In the genomic region with DNA sequence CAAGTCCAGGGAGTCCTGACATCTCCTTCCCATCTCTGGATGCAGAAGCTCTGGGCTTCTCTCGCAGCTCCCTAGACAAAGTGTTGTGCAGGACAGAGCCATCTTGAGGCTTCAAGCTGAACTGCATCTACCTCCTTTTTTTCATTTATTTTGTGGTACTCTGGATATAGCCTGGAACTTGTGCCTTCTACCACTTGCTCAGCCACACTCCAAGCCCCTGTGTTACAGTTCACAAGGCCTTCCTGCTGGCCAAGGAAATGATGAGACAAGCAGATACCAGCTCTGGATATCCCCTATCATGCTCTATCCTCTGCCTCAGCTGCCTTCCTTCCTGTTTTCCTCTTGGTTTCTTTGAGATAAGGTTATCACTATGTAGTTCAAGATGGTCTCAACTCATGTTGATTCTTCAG, we compare ENCODE assay signal across 9 mouse cellular contexts. TPM values are rescaled to one million over a fixed set of nuclear protein-coding genes. Genes with fewer than 3 reads are reported as not detected.
A peak's percentile ranks its signal among the peaks of the same experiment; 100 is the strongest.
DNase-seq lines count a peak whose midpoint lies in the region; ATAC-seq and TF ChIP-seq lines count a peak whose summit lies in the region.
"Had no signal": no experiment of that assay in that cellular context is flagged by ENCODE, and none has a peak within 500 bp of the region (broad histone marks: within the 10 kb centered on the region; RNA-seq: fewer than 3 reads in every experiment).

No protein-coding gene starts in this region.

- TF ChIP-seq POLR2A in cortical plate, adult 2 months (IDR thresholded peaks at IDR 0.05; ENCODE audit: extremely low read depth, insufficient read depth, low read length) = no peak

- peak; percentile 73 for DNase-seq in forebrain, embryonic 14.5 days (ENCODE audit: low spot score)
- DNase-seq in forebrain, embryonic 10.5 days (ENCODE audit: extremely low spot score, low spot score) = no peak
- DNase-seq in right cerebral cortex, adult 18-20 months = peak; percentile 54
- DNase-seq in right cerebral cortex, postnatal 36 days (ENCODE audit: low spot score in 2 of 2) = no peak
- DNase-seq in stomach, postnatal 0 days (ENCODE audit: low spot score) = no peak
- DNase-seq in urinary bladder, postnatal 14 days (ENCODE audit: low spot score) = no peak

- no peaks in the 10 kb centered on the region for H3K4me1 ChIP-seq in forebrain, embryonic 14.5 days (ENCODE audit: control insufficient read depth, insufficient read depth, low read length)
- no peaks in the 10 kb centered on the region for H3K4me1 ChIP-seq in forebrain, embryonic 10.5 days
- H3K4me1 ChIP-seq in cortical plate, adult 2 months (ENCODE audit: control insufficient read depth, insufficient read depth, low read length) = no peaks in the 10 kb centered on the region
- H3K4me1 ChIP-seq in liver, embryonic 12.5 days = peaks cover 25% of the 10 kb centered on the region
- no peaks in the 10 kb centered on the region for H3K4me1 ChIP-seq in stomach, postnatal 0 days (replicated peaks; ENCODE audit: control insufficient read depth, insufficient read depth)
- H3K4me1 ChIP-seq: heart, embryonic 15.5 days had no signal

- peaks cover 71% of the 10 kb centered on the region for H3K36me3 ChIP-seq in forebrain, embryonic 14.5 days (ENCODE audit: control insufficient read depth, insufficient read depth, low read length)
- H3K36me3 ChIP-seq in forebrain, embryonic 10.5 days (replicated peaks) = peaks cover 89% of the 10 kb centered on the region
- peaks cover 84% of the 10 kb centered on the region for H3K36me3 ChIP-seq in liver, embryonic 12.5 days
- H3K36me3 ChIP-seq in stomach, postnatal 0 days (ENCODE audit: control insufficient read depth, insufficient read depth, low read length) = peaks cover 16% of the 10 kb centered on the region

- no peak for ATAC-seq in forebrain, embryonic 14.5 days
- ATAC-seq in liver, embryonic 12.5 days = peak; percentile 62
- ATAC-seq in stomach, postnatal 0 days (ENCODE audit: low FRiP score, low TSS enrichment) = no peak

- no peaks in the 10 kb centered on the region for H3K27me3 ChIP-seq in forebrain, embryonic 14.5 days (replicated peaks; ENCODE audit: control insufficient read depth, insufficient read depth, low read length)
- no peaks in the 10 kb centered on the region for H3K27me3 ChIP-seq in forebrain, embryonic 10.5 days (ENCODE audit: poor library complexity, severe bottlenecking)
- no peaks in the 10 kb centered on the region for H3K27me3 ChIP-seq in liver, embryonic 12.5 days (replicated peaks)
- H3K27me3 ChIP-seq in stomach, postnatal 0 days (ENCODE audit: control insufficient read depth, insufficient read depth, low read length) = no peaks in the 10 kb centered on the region
- H3K27me3 ChIP-seq: heart, embryonic 15.5 days had no signal

- no peaks in the 10 kb centered on the region for H3K9me3 ChIP-seq in forebrain, embryonic 14.5 days (replicated peaks; ENCODE audit: control insufficient read depth, low read length)
- H3K9me3 ChIP-seq in forebrain, embryonic 10.5 days = no peaks in the 10 kb centered on the region
- H3K9me3 ChIP-seq in liver, embryonic 12.5 days (replicated peaks) = no peaks in the 10 kb centered on the region
- no peaks in the 10 kb centered on the region for H3K9me3 ChIP-seq in stomach, postnatal 0 days (ENCODE audit: control insufficient read depth, low read length)
- H3K9me3 ChIP-seq: heart, embryonic 15.5 days had no signal

- no peak overlapping the region for H3K9ac ChIP-seq in forebrain, embryonic 14.5 days (ENCODE audit: low read length)
- H3K9ac ChIP-seq in liver, embryonic 12.5 days = no peak overlapping the region
- no peak overlapping the region for H3K9ac ChIP-seq in stomach, postnatal 0 days (ENCODE audit: low read length)
- H3K9ac ChIP-seq: heart, embryonic 15.5 days had no signal

- no peak for TF ChIP-seq EP300 in stomach, postnatal 0 days (optimal IDR thresholded peaks at IDR 0.05)

- H3K4me3 ChIP-seq in forebrain, embryonic 14.5 days (ENCODE audit: low read depth, low read length) = no peak overlapping the region
- H3K4me3 ChIP-seq in forebrain, embryonic 10.5 days = no peak overlapping the region
- H3K4me3 ChIP-seq in cortical plate, adult 2 months (ENCODE audit: insufficient read depth, low read length) = no peak overlapping the region
- no peak overlapping the region for H3K4me3 ChIP-seq in liver, embryonic 12.5 days
- H3K4me3 ChIP-seq in stomach, postnatal 0 days (ENCODE audit: low read depth, low read length) = no peak overlapping the region
- H3K4me3 ChIP-seq: heart, embryonic 15.5 days had no signal

- TF ChIP-seq CTCF in cortical plate, adult 2 months (IDR thresholded peaks at IDR 0.05; ENCODE audit: extremely low read depth, insufficient read depth, low read length) = peak; percentile 71
- peak; percentile 77 for TF ChIP-seq CTCF in stomach, postnatal 0 days (IDR thresholded peaks at IDR 0.05; ENCODE audit: low read depth)

- 14% methylated on average over 1 of the region's 1 CpGs for WGBS in forebrain, embryonic 14.5 days
- WGBS in forebrain, embryonic 10.5 days = 37% methylated on average over 1 of the region's 1 CpGs
- 40% methylated on average over 1 of the region's 1 CpGs for WGBS in liver, embryonic 12.5 days (ENCODE audit: insufficient replicate concordance)
- 11% methylated on average over 1 of the region's 1 CpGs for WGBS in stomach, postnatal 0 days

- H3K27ac ChIP-seq in forebrain, embryonic 14.5 days (ENCODE audit: low read depth, low read length) = no peak overlapping the region
- H3K27ac ChIP-seq in forebrain, embryonic 10.5 days = no peak overlapping the region
- H3K27ac ChIP-seq in cortical plate, adult 2 months (ENCODE audit: insufficient read depth, low read length) = no peak overlapping the region
- H3K27ac ChIP-seq in liver, embryonic 12.5 days = no peak overlapping the region
- no peak overlapping the region for H3K27ac ChIP-seq in stomach, postnatal 0 days (replicated peaks)

- no peak overlapping the region for H3K4me2 ChIP-seq in forebrain, embryonic 14.5 days (ENCODE audit: low read length)
- no peak overlapping the region for H3K4me2 ChIP-seq in liver, embryonic 12.5 days
- H3K4me2 ChIP-seq in stomach, postnatal 0 days (replicated peaks; ENCODE audit: low read depth) = no peak overlapping the region
- H3K4me2 ChIP-seq: heart, embryonic 15.5 days had no signal

RNA-seq across cellular contexts. Expression of a gene that starts 15.3 kb away (rescaled TPM):
- polyA plus RNA-seq in forebrain, embryonic 14.5 days (2014; fragmentation: Nextera tagmentation; extraction: Ambion mirVana) = 17.7 and 27.0 TPM in 2 replicates
- not detected in 2 replicates for polyA plus RNA-seq in forebrain, embryonic 10.5 days (2016; fragmentation: Nextera tagmentation; extraction: Ambion mirVana)
- polyA plus RNA-seq in cortical plate, adult 2 months (2012; rRNA removed) = 0.81 and 1.2 TPM in 2 replicates
- not detected in 2 replicates for polyA plus RNA-seq in liver, embryonic 12.5 days (2016; fragmentation: Nextera tagmentation; extraction: Ambion mirVana)
- polyA plus RNA-seq in stomach, postnatal 0 days (2015; fragmentation: Nextera tagmentation; extraction: Ambion mirVana) = 0.23 and 0.36 TPM in 2 replicates
- polyA plus RNA-seq: heart, embryonic 15.5 days had no signal

RNA-seq across cellular contexts. Expression of a gene that starts 21.6 kb away (rescaled TPM):
- polyA plus RNA-seq in forebrain, embryonic 14.5 days (2014; fragmentation: Nextera tagmentation; extraction: Ambion mirVana) = 0.66 TPM in 1 of 2 replicates, not detected in the other
- 0.64 TPM in 1 of 2 replicates, not detected in the other for polyA plus RNA-seq in forebrain, embryonic 10.5 days (2016; fragmentation: Nextera tagmentation; extraction: Ambion mirVana)
- 0.32 and 0.42 TPM in 2 replicates for polyA plus RNA-seq in cortical plate, adult 2 months (2012; rRNA removed)
- not detected in 2 replicates for polyA plus RNA-seq in liver, embryonic 12.5 days (2016; fragmentation: Nextera tagmentation; extraction: Ambion mirVana)
- not detected in 2 replicates for polyA plus RNA-seq in stomach, postnatal 0 days (2015; fragmentation: Nextera tagmentation; extraction: Ambion mirVana)
- polyA plus RNA-seq: heart, embryonic 15.5 days had no signal

RNA-seq across cellular contexts. Expression of a gene that starts 32.2 kb away (rescaled TPM):
- 14.0 and 15.9 TPM in 2 replicates for polyA plus RNA-seq in forebrain, embryonic 14.5 days (2014; fragmentation: Nextera tagmentation; extraction: Ambion mirVana)
- polyA plus RNA-seq in forebrain, embryonic 10.5 days (2016; fragmentation: Nextera tagmentation; extraction: Ambion mirVana) = 21.4 and 22.7 TPM in 2 replicates
- 3.7 and 4.8 TPM in 2 replicates for polyA plus RNA-seq in cortical plate, adult 2 months (2012; rRNA removed)
- polyA plus RNA-seq in liver, embryonic 12.5 days (2016; fragmentation: Nextera tagmentation; extraction: Ambion mirVana) = 16.1 and 16.9 TPM in 2 replicates
- 6.5 and 6.7 TPM in 2 replicates for polyA plus RNA-seq in stomach, postnatal 0 days (2015; fragmentation: Nextera tagmentation; extraction: Ambion mirVana)

RNA-seq across cellular contexts. Expression of a gene that starts 32.2 kb away (rescaled TPM):
- polyA plus RNA-seq in forebrain, embryonic 14.5 days (2014; fragmentation: Nextera tagmentation; extraction: Ambion mirVana) = 13.0 and 14.9 TPM in 2 replicates
- polyA plus RNA-seq in forebrain, embryonic 10.5 days (2016; fragmentation: Nextera tagmentation; extraction: Ambion mirVana) = 21.9 and 22.0 TPM in 2 replicates
- polyA plus RNA-seq in cortical plate, adult 2 months (2012; rRNA removed) = 11.0 and 11.3 TPM in 2 replicates
- 7.8 and 8.4 TPM in 2 replicates for polyA plus RNA-seq in liver, embryonic 12.5 days (2016; fragmentation: Nextera tagmentation; extraction: Ambion mirVana)
- polyA plus RNA-seq in stomach, postnatal 0 days (2015; fragmentation: Nextera tagmentation; extraction: Ambion mirVana) = 3.8 and 4.1 TPM in 2 replicates

RNA-seq across cellular contexts. Expression of a gene that starts 34.1 kb away (rescaled TPM):
- polyA plus RNA-seq in forebrain, embryonic 14.5 days (2014; fragmentation: Nextera tagmentation; extraction: Ambion mirVana) = 94.7 and 98.1 TPM in 2 replicates
- polyA plus RNA-seq in forebrain, embryonic 10.5 days (2016; fragmentation: Nextera tagmentation; extraction: Ambion mirVana) = 88.5 and 92.8 TPM in 2 replicates
- 86.9 and 99.1 TPM in 2 replicates for polyA plus RNA-seq in cortical plate, adult 2 months (2012; rRNA removed)
- polyA plus RNA-seq in liver, embryonic 12.5 days (2016; fragmentation: Nextera tagmentation; extraction: Ambion mirVana) = 77.5 and 79.8 TPM in 2 replicates
- 74.6 and 76.3 TPM in 2 replicates for polyA plus RNA-seq in stomach, postnatal 0 days (2015; fragmentation: Nextera tagmentation; extraction: Ambion mirVana)

Comparison
In these comparisons a context has a peak if more than half of its experiments do, and no peak if none do; other contexts are left out.
1. DNase-seq: peak in forebrain, embryonic 14.5 days (single experiment) and right cerebral cortex, adult 18-20 months (single experiment); none in forebrain, embryonic 10.5 days (single experiment), right cerebral cortex, postnatal 36 days (0 of 2), stomach, postnatal 0 days (single experiment) and urinary bladder, postnatal 14 days (single experiment).